Comparison of ENCODE assay signal across 22 mouse cellular contexts in the genomic region with DNA sequence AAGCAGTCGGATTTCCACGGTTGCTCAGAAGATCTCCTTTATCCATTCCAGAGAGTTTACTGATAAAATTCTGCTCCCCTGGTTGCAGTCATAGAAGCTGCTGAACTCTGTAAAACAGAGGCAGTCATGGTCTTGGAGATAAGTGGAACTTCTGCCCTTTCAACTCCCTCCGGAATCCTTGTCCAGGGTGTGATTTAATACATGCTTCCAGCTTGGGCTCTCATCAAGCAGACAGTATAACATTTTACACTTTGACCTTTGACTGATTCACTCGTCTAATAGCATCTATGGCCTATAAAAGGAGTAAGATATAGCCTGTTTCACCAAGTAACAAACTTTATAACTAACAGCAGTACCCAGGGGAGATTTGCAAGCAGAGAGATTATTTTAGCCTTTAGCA.
"Had no signal": no experiment of that assay in that cellular context is flagged by ENCODE, and none has a peak within 500 bp of the region (broad histone marks: within the 10 kb centered on the region; RNA-seq: fewer than 3 reads in every experiment).

No protein-coding gene starts in this region.

- H3K4me3 ChIP-seq: layer of hippocampus, adult 2 months; left cerebral cortex, adult 2 months; liver, embryonic 13.5 days; midbrain, embryonic 10.5 days; midbrain, embryonic 13.5 days; myocyte; neural tube, embryonic 13.5 days had no signal

- H3K27me3 ChIP-seq: liver, embryonic 13.5 days; midbrain, embryonic 13.5 days; neural tube, embryonic 13.5 days had no signal

- H3K4me1 ChIP-seq: liver, embryonic 13.5 days; midbrain, embryonic 13.5 days; neural tube, embryonic 13.5 days had no signal

- ATAC-seq: midbrain, embryonic 13.5 days; midbrain, embryonic 16.5 days had no signal

- H3K27ac ChIP-seq: layer of hippocampus, adult 2 months; left cerebral cortex, adult 2 months; liver, embryonic 13.5 days; macrophage; midbrain, embryonic 10.5 days; midbrain, embryonic 13.5 days; neural tube, embryonic 13.5 days had no signal

- H3K9ac ChIP-seq: liver, embryonic 13.5 days; midbrain, embryonic 13.5 days; neural tube, embryonic 13.5 days had no signal

- H3K4me2 ChIP-seq: liver, embryonic 13.5 days; midbrain, embryonic 13.5 days; neural tube, embryonic 13.5 days had no signal

- H3K9me3 ChIP-seq: liver, embryonic 13.5 days; midbrain, embryonic 10.5 days; midbrain, embryonic 13.5 days; neural tube, embryonic 13.5 days had no signal

- DNase-seq: kidney, adult 11 months; kidney, adult 9 months; kidney, postnatal 14 days; kidney, postnatal 4 days; layer of hippocampus, adult 9-11 months; layer of hippocampus, postnatal 36 days; liver, embryonic 13.5 days; lung, adult 2 months; right cerebral cortex, adult 18-20 months; right cerebral cortex, postnatal 14 days; right cerebral cortex, postnatal 4 days; thymus, adult 18-20 months; thymus, postnatal 14 days; thymus, postnatal 4 days had no signal

- H3K36me3 ChIP-seq: liver, embryonic 13.5 days; midbrain, embryonic 10.5 days; midbrain, embryonic 13.5 days; neural tube, embryonic 13.5 days had no signal
